Mouse (Mus musculus) megakaryocyte, adult 5-6 weeks (primary cell): ENCODE results near the gene Ptpro. TPM values are rescaled to one million over a fixed set of nuclear protein-coding genes. Genes with fewer than 3 reads are reported as not detected.
A peak's percentile ranks its signal among the peaks of the same experiment; 100 is the strongest.

Experiments used
- ATAC-seq: 2 replicates; pipeline ENCODE4 v1.8.0; 2016; ENCODE audit warnings: mild to moderate bottlenecking, inconsistent platforms; ENCODE audit not compliant: poor library complexity, severe bottlenecking
- total RNA-seq, 2 experiments: library from RNA; stranded (forward) in 1 of 2; stranded (reverse) in 1 of 2; fragments of 153-499, 151-499 nt in 1 of 2; fragments of 221-1000, 200-1000 nt in 1 of 2; gene quantifications; 2 replicates each; pipeline versions ENCODE4 v1.2.3 to v1.2.4; 2015 to 2017

The Ptpro gene
- total RNA-seq (2015) (134 and 141 TPM in 2 replicates), total RNA-seq (2017) (127 and 133 TPM in 2 replicates)

DNA sequence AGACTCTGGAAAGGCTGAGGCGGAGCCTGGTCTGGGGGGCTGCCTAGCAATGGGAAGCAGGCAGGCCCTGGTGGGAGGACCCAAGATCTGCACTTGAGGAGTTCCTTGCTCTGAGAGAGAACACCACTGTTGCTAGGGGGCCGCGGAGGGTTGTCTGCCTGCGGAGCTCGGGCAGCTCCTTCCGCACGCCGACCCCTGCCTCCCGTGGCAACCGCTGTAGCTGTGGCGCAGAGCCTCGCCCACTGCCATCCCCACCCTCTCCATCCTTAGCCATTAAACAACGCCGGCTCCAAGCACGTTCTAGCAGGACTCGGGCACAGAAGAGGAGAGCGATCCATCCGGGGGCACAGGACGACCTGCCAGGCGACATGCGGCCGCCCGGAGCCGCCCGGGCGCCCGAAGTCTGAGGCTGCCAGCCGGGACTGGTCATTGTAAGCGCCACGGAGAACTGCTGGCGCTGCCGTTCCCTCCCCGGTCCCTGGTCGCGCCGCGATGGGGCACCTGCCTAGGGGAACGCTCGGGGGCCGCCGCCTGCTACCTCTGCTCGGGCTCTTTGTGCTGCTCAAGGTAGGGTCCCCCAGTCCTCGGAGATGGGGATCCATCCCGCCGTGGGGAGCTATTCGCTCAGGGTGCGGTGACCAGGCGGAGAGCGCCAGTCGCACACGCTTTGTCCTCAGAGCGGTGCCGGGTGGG, at the start of gene Ptpro:
Gene Ptpro, plus strand, starts transcription at position 126 of the 693 bp plus-strand sequence.
- ATAC-seq, result no peak

DNA sequence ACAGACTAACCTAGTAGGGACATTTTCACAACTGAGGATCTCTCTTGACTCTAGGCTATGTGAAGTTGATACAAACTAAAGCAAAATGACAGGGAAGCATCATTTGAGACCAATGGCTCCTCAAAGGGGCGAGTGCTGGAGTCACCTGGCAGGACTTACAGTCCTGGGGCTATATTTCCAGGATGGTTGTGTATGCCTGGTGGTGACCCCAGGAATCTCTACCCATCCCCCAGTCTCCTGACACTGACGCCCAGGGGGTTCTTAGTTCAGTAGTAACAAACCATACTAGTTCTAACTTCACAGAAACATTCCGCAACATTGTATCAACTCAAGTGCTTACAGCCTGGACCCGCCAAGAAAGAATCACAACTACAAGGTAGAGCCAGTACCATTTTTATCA, 49.5 kb upstream of the Ptpro start:
- ATAC-seq, result no peak

DNA sequence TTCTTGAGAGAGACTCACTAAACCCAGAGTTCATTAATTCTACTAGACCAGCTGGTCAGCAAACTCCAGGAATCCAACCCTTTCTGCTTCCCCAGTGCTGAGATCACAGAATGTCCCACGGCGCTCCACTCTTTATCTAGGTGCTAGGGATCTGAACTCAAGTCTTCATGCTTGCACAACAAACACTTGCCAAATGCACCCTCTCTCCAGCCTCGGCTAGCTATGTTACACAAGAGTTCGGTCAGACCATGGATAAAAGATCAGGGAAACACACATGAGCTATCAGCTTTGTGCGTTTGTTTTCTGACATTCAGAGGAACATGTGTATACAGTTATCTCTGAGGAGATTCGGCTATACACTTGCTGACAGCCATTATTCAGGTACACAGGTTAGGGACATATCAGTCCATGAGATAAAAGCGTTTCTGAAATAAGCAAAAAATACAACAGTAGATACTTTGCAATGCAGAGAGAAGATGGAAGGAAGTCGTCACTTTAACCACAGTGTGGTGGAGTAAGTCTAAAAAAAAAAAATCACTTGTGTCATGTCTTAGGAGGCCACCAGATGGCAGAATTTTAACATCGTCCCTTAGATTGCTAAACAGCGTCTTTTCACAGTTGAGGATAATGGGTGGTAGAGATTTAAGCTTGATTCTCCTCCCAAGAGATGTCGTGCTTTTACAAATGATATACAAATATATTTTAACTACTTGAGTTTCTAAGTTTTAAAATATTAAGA, 46.3 kb upstream of the Ptpro start:
- ATAC-seq, result peak; percentile 88

DNA sequence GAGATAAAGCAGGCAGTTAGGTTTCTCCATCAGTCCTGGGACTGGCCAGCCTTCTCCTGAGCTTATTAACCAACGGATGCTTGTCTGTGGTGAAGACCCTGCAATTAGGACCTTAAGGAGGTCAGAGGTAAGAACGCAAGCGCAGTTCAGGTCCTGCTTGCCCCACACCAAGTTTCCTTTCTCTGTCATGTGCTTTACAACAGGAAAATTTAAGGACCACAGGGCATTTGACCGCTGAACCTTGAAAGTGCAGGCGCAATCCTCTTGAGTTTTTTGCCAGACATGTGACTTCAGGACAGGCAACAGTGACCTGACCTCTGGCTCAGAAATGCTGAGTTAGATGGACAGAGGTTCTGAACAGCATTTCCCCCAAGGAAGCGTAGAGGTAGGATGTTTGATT, 45.0 kb upstream of the Ptpro start:
- ATAC-seq, result no peak

DNA sequence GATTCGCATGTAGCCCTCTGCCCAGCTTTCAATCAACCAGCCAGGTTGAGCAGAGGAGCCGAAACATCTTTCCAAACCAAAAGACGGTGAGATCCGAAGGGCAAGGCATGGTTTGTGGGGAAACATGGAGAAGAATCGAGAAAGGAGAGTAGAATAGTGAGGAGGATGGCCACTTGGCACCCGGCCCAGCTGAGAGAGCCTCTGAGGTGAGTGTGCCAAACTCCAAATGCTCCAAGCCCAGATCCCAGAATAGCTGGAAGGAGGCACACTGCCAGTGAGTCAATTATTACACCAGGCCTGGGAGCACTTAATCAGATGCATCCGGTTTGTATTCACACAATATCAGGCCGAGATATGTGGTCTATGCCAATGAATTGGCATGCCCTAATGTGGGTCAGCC, 42.1 kb upstream of the Ptpro start:
- ATAC-seq, result no peak

DNA sequence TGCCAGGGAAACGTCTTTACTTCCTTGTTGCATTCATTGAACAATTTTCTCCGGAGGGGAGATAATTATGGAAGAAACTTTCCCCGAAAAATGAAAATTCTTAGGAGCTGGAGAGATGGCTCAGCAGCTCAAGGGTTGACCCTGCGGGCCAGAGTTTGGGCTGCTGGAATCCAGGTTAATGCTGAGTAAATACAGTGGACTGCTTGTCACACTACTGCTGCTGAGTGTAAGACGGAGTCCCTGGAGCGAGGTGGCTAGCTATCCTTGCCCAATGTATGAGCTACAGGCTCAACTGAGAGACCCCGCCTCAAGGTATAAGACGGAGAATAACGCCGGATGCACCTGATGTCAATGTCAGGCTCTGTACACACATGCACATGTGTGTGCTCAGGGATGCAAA, 41.1 kb upstream of the Ptpro start:
- ATAC-seq, result no peak

DNA sequence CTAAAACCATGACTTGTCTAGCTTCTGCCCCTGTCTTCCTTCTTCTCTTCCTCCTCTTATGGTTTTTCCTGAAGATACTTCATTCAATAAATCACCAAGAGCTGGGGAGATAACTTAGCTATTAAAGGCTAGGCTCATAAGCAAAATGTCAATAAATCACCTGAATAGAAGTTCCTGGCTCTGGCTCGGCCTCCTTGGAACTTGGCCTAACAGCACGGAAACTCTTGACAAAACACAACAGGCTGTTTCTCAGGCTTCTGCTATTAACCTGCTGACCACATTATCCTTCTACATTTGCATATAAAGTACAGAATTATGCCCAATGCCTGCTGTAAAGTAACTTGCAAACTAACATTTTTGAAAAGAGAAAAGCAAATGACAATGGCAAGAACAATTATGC, 40.7 kb upstream of the Ptpro start:
- no peak for ATAC-seq

DNA sequence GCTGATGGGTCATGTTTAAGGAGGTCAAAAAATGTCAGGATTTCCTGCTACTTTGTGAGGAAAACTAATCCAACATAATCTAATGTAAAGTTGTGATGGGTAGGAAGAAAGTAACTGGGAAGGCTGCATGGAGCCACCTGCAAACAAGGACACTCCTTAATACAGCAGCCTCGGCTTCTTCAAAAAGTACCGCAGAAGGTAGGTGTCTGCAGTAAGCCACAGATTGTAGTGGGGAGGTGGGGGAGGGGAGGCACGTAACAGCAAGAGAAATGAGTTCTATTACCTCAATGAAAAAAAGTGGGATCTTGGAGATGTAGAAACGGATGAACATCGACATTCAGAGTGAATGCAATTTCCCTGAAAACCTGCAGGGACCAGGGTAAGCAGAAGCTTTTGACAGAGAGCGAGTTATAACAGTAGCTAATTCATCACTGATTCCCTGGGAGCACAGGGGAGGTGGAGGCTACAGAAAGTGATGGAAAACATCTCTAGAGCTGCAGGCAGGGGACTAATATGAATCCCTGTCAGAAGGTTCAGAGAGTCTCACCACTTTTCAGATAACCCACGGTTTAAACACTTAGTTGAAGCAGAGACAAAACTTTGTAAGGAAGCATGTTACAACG, 34.2 kb upstream of the Ptpro start:
- ATAC-seq, result no peak

DNA sequence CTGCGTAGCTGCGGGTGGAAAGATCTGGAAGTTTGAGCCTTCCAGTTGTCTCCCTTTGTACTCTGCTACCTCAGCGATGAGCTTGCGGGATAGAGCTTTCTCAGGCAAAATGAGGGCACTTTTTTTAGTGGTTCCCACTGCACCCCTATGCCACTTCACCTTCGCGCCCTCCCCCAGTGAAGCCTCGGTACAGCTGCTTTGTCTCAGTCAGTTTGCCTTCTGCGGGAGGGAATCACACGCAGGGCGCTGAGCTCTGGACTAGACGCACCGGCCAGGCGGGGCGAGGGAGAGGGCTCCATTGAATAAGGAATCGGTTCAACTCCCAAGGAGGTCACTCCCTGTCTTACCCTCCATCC, 746 bp downstream of the Ptpro start:
- ATAC-seq, result no peak

DNA sequence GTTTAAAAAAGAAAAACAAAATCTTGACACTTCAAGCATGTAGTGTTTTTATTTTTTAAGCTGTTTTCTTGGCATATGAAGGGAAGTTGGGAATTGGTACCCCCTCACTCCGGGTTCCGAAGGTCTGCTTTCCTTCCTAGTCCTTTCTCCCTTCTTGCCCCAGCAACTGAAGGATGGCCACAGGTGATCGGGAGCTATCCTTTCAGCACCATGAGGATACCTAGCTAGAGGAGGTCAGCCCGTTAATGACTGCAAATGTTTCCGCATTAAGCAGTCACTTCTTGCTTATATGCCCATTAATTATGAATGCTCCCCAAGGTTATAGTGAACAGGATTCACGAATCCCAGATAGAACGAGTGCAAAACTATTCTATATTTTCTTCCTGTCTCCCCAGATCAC, 1.3 kb downstream of the Ptpro start:
- ATAC-seq, result no peak

DNA sequence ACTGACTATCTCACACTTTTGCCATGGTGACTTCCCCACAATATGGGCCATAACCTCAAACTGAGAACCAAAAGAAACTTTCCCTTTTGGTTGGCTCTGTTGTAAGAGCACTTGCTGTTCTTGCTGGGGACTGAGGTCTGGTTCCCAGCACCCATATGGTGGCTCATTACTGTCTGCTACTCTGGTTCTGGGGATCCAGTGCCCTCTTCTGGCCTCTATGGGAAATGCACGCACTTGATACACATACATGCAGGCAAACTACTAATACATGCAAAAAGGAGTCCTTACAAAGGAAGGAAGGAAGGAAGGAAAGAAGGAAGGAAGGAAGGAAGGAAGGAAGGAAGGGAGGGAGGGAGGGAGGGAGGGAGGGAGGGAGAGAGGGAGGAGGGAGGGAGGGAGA, 8.9 kb downstream of the Ptpro start:
- no peak for ATAC-seq

DNA sequence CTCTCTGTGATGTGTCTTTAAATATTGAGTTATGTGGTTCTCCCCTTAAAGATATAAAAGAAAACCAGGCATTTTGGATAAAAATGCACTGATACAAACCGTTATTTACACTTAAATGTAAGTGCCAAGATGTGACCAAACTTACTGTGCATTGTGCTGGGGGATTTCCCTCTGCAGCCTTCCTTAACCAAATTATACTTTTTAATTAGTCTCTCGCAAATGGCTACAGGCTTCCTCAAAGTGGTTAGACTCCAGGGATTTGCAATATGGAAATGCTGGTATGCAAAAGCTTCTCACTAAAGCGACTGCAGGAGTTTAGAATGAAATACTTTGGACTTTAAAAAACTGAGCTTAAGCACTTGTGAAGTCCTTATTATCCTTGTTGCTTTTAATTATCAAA, 10.0 kb downstream of the Ptpro start:
- no peak for ATAC-seq

DNA sequence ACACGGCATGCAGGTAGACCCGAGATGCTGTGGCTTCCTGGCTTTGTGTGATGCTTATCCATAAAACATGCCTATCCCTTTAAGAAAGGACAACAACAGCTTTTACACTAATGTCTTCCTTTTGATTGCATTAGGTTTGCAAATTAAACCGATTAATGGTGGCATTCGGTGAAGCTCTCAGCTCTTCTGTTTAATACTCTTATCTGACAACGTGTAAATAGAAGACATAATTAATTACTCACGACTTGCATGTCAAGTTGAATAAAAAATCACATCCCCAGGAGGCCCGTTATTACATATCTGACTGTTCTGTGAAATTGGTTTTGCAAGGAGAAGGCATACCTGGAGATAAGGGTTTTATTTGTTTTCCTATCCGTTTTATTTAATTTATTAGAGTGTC, 15.9 kb downstream of the Ptpro start:
- ATAC-seq, result no peak

DNA sequence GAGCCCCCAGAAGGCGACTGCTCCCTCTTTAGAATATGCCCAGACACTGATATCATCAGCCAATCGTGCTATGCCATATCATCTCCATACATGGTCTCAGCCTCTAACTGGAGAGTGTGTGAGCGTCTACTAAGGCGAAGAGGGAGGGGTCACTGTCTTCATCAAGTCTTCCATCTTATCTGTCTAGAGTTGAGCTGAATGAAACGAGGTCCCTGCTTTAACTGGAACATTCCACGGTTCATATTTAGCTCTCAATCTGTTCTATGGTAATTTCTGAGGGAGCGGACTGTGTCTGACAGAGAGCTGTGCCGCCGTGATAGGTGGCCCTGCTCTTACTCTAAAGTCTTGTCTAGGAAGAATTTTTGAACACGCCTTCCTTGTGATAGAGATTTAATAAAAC, 16.5 kb downstream of the Ptpro start:
- no peak for ATAC-seq

DNA sequence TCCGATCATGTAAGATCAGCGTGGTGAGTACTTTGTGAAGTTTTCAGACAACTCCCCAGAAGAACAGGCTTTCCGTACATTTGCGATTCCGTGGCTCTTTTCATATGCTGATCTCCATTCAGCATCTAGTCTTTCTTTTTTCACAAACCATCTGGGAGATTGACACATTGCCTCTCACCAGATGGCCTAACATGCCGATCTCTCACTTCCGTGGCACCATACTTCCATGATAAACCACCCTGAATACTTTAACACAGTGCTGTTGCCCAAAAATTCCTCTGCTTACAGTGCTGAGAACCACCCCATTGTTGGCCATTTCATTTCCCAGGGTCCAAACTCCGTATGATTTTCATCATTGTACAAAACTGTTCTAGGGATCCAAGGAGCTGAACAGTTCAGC, 20.4 kb downstream of the Ptpro start:
- ATAC-seq, result no peak

DNA sequence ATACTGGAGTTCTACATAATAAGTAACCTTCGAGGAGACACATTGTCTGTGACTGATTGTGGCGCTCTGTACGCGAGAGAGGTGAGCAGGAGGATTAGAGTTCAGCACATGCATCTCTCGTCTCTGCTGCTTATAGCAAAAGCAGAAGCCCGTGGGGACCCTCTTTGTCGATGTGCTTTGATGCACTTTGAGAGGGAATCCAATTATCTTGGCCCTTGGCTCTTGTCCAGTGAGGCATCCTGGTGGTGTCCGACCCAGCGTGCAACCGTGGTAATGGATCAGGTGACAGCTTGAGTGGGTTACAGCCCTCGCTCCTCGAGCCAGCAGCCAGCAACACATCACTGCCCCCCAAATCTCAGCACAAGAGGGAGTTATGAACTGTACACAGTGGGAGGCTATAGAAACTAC, 25.5 kb downstream of the Ptpro start:
- no peak for ATAC-seq

DNA sequence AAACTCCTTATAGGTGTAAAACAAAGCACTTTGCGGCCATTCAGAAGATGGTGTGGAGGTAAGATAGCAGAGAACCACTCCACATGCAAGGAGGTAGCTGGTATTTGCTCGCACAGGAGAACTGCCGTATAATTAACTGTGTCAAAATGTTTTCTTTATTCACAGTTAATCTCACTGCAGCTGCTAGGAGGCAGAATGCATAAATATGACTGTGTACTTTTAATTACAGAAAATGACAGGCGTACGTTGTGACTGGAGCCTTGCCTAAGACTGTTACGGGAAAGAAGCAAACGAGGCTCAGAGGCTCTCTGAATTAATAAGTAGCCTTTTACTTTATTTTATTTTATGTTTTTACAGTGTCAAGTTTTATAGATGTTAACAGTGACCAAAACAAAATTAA, 27.5 kb downstream of the Ptpro start:
- no peak for ATAC-seq

DNA sequence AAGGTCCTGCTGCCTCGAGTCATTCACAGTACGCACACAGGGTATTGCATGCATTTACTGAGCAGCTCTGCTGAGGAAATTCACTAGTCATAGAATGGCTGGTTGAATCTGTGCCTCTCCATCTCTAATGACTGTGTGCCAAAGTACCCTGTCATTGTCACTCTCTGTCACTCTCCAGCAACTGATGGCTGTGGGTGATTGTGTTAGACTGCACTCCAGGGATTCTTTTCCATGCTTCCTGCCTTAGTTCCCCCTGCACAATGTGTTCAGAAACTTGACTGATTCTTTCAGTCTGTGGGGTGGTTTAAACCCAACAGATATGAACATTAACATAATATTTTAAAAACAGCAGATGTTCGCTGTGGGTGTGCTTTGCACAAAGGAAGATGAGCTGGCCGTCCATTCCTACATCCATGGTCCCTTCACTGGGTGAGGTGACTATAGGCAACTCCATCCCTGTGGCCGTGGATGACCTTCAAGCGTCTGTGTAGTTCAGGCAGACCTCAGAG, 29.5 kb downstream of the Ptpro start:
- ATAC-seq, result no peak

DNA sequence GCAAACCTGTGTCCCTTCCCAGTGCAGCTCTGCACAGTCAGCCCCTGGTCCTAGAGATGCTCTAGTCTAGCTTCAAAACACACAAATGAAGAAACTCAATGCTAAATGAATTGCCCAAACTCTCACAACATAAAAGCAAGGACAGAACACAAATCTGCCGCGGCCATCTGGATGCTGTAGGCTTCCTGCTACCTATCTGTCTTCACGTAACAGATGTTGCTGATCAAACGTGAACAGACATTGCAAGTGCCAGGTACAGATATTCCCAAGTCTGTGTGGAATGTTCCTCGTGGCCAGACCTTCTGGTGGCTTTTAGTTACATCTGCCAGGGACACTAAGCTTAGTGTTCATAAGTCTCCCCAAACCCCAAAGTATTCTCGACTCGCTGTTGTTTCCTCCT, 29.9 kb downstream of the Ptpro start:
- ATAC-seq, result no peak

DNA sequence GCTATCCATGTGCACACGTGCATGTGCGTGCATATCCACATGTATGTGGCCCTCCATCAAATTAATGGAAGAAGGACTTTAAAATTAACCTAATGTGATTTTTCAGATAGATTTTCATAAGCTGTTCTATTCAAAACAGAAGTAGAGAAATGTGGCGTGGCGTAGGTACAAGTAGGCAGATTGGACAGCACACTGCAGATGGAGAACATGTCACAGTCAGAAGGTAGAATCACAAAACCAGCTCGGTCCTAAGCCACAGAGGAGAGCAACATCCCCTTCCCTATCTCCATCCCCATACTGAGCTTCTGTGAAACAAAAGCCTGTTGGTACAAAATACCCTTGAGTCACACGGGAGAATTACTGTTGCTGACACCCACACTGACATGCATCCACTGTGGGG, 34.3 kb downstream of the Ptpro start:
- no peak for ATAC-seq

DNA sequence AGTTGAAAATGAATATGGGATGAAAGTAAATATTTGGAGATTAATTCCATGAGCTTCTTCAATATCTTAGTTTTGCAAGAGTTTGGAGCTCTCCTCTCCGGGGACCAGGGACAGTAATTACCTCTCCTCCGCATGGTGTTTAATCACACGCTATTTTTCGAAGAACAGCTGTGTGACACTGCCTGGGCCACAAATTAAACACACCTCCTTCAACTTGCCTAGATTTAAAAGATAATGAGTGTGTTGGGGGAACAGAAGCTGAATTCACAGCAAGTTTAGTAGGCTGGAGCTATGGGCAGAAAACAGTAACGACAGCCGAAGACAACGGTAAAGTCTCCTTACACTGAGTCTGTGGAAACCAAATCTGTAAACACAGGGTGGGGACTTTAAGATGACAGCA, 35.7 kb downstream of the Ptpro start:
- no peak for ATAC-seq

DNA sequence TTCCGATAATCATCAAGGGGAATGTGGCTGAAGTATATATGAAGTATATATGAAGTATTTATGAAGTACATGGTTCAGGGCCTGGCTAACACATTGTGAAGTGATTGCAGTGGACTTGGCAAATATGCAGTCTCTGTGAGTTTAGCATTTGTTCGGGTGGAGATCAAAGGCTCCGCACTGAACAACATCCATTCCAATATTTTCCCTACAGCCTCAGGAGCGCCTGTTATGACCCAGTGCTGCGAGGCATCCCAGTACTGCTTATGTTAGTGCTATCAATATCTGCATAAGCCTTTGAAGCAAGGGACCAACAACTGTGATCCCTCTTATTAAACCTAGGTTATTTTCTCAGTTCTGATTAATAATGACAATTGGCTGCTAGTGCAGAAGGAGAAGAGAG, 36.1 kb downstream of the Ptpro start:
- ATAC-seq, result no peak
